Mouse (Mus musculus) neural tube, embryonic 14.5 days (tissue): ENCODE results near the gene Nebl. TPM values are rescaled to one million over a fixed set of nuclear protein-coding genes. Genes with fewer than 3 reads are reported as not detected.

Experiments used
- microRNA-seq: library from miRNA; unstranded; fragments of <30 nt; microRNA quantifications from one replicate; pipeline ENCODE4, GENCODE M21; 2016
- polyA plus RNA-seq: library from polyadenylated mRNA; unstranded; fragments of >200 nt; fragmentation: Nextera tagmentation; extraction: Ambion mirVana; gene quantifications from 2 replicates; pipeline ENCODE4 v1.2.1, GENCODE M21; 2014

Nebl gene
- polyA plus RNA-seq, 1 experiment from 2014 or later = 16.7 TPM

Small RNA genes within 50 kb of the gene (microRNA-seq; reads per million reads assigned to microRNA genes)
- gene Mir6419 = not detected
